Mouse (Mus musculus) 3134 (cell line): ENCODE results near the gene Rtn4r.
A peak's percentile ranks its signal among the peaks of the same experiment; 100 is the strongest.

Source experiments
- DNase-seq: peaks from one replicate; pipeline ENCODE4 v3.0.0-alpha.2; 2011; ENCODE audit warnings: low spot score; ENCODE audit not compliant: insufficient read length; ENCODE audit errors: extremely low read depth

Gene Rtn4r

DNA sequence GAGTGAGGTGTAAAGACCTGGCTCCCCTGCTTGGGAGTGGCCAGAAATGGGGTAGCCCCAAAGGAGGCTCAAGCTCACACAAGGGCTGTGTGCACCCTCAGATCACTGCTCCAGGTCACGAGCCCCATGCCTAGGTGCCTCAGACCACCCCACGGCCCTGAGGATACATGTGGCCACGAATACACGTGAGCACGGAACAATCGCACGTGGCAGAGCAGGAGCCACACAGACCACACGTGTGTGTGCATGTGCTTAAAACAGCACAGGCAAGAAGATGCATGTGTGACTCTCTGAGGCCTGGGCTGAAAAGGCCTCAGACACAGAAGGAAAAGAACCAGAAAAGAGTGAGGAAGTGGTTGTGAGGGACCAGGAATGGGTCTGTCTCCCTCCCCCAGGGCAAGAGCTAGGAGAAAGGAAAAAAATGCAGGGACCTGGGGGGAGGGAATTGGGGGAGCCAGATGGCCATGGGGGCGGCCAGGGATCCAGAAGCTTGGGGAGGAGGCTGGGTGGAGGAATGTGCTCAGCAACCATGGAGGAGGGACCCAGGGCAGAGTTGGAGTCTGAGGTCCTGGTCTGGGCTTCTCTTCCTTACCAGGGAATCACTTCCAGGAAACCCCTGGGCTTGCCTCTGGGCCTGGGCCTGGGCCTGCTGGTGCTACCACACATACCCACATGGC, 25.5 kb downstream of the Rtn4r start:
- DNase-seq, result no peak

GRCm38 (mm10) chr16:18154521-18155171, 27.2 kb downstream of the Rtn4r start:
- peak; percentile 54 for DNase-seq

GRCm38 (mm10) chr16:18156579-18157350, 29.3 kb downstream of the Rtn4r start:
- DNase-seq, result no peak

GRCm38 (mm10) chr16:18159255-18159654, 31.8 kb downstream of the Rtn4r start:
- DNase-seq, result no peak

DNA sequence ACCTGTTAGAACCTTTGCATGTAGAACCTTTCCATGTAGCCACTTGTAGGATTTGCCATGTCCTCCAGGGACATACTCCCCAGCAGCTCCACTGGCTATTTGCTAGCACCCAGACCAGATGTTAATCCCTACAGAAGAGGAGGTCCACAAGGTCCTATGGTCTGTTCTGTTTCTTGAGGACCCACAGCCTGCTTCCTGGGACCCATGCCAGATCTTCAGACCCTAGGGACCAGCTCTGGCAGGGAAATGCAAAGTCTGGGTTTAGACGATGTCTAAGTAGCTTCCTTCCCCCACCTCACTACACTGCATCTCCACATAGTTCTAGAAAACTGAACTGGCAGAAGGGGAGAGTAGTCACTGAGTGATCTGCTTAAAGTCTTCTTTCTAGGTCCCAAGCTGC, 32.3 kb downstream of the Rtn4r start:
- no peak for DNase-seq

DNA sequence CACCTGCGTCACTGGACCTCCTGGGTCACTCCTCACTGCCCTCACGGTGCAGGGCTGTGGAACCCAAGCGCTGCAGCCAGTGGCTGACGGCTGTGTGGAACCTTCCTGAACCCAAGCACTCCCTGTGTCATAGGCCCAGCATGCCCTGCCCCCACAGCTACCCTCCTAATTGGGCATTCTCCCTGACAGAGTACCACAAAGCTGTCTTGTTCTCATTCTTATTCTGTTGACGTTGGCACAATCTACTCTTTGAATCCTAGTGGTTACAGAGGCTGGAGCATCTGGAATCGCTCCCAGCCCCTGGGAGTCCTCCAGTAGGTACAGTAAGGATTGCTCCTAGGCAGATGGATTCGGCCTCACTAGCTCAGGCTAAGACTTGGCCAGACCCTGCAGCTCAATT, 33.1 kb downstream of the Rtn4r start:
- peak; percentile 82 for DNase-seq

DNA sequence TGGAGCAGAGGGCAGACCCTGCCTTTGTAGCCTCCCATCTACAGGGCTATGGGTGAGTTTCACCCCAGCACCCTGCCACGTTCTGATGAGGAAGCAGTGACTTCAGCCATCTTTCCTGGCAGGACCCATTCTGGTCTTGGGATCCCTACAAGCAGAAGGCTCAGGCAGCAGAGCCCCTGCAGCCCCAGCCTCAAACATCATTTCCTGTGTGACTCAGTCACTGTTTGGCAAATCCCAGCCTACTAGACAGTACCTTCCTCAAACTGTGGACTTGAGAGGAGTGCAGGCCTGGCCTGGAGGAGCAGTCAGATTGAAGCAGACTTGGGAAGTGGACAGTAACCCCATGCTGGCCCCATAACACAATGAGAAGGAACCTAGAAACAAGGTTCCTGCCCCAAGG, 33.7 kb downstream of the Rtn4r start:
- DNase-seq, result peak; percentile 64

DNA sequence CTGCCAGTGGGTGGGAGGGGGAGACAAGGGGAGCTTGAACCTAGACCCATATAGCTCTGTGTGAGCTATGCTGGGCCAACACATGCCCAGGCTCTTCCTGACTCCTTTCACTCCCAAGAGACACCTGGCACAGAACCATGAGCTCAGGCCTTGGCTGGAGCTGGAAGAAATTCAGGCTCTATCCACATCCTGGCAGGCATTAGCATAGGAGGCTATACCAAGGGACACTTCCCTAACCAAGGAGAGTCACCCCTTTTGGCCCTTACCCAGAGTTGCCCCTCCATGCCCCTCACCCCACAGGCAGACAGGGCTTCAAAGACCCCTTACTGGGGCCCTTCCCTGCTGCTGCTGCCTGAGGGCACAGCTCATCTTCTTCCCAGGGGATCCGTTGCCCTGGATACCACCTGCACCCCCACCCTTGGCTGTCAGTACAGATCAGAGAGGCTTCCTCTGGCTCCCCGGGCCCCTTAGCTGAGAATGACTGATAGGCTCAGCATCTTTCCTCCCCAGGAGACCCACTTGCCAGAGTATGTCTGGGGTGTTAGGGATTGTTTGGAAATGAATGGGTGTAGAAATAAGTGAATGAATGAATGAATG, 37.3 kb downstream of the Rtn4r start:
- no peak for DNase-seq

DNA sequence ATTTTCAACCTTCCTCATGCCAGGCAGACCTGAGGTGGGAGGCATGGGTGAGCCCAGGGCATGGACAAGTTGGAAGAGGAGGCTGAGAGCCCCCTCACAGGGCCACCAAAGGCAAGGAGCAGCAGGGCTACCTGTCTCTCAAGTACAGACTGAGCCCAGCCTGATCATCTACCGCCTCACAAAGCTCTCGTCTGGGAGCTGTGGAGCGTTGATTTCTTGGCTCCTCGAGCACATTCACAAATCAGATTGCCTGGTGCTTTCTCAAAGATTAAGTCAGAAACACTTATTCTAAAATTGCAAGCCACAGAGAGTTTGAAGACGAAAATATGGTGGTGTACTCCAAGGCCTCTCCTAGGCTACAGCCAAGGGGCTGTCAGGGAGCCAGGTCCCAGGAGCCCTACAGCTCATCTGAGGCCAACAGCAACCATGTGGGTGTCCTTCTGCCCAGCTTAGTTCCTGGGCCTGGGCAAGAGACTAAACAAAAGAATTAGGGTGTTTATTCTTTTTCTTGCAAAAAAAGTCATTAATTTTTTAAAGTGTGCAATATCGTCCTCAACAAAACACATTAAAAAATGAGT, 39.3 kb downstream of the Rtn4r start:
- DNase-seq, result no peak

- DNase-seq, result no peak
These were observed 41.7 kb downstream of the Rtn4r start for GRCm38 (mm10) chr16:18169156-18169555.

- peak; percentile 49 for DNase-seq
These were observed 42.3 kb downstream of the Rtn4r start for GRCm38 (mm10) chr16:18169776-18170175.

GRCm38 (mm10) chr16:18172266-18172855, 44.9 kb downstream of the Rtn4r start:
- DNase-seq, result no peak

GRCm38 (mm10) chr16:18173231-18173630, 45.8 kb downstream of the Rtn4r start:
- DNase-seq, result no peak

GRCm38 (mm10) chr16:18173788-18174187, 46.3 kb downstream of the Rtn4r start:
- DNase-seq, result no peak

DNA sequence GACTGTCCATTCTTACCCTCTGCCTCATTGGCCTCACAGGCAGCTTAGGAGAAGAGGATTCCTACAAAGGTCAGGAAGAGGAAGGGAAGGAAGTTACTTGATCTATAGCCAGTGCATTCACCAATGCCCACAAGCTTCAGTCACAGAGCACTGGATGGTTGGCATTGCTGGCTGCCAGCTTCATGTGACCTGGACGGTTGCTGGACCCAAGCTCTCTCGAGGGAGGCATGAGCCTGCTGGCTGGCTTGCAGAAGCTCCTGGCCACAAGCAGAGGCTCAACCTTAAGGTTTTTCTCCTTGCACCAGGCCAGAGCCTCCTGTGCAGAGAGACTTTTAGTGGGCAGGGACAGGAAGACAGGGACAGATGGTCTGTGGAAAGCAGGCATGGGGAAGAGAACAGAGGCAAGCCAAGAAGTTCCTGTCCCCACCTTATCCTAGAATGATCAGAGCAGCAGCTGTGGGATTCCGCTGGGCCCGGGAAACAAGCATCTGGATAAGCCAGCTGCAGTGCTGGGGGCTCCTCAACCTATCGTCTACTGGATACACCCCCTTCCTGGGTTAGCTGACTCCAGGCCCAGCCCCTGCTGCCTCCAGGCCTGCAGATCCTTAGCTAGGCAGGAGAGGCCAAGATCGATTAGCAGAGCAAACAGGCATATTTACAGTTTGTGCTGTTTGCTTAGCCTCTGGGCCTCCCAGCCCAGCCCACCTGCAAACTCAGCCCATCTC, 48.5 kb downstream of the Rtn4r start:
- no peak for DNase-seq

DNA sequence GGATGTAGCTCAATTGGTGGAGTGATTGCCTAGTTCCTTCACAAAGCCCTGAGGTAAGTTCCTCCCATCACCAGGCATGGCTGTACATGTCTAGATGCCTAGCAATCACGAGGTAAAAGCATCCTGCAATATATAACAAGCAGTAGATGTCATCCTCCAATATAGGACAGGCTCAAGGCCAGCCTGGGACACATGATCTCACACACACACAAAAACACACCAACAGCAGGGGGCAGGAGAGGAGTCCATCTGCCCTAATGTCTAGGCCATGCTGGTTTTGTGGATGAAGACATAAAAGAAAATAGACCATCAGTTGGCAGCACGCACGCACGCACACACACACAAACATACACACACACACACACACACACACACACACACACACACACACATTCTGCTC, 49.3 kb downstream of the Rtn4r start:
- no peak for DNase-seq

DNA sequence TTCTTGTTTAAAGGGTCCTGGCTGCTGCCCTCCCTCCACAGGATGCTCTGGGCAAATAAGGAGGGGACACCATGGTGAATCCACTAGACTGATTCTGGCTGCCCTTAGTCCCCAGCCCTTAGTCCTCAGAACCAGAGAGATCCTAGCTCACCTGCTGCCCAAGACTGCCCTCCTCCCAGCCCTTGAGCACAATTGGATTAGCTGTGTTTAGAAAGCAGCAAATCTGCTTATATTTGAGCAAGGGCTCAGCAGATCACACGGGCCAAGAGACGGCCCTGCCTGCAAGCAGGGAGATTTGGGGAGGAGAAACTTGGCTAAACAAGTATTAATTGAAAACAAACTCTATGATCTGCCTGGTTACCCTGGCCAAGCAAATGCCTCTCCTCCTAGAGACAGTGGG, 52.1 kb downstream of the Rtn4r start:
- no peak for DNase-seq

DNA sequence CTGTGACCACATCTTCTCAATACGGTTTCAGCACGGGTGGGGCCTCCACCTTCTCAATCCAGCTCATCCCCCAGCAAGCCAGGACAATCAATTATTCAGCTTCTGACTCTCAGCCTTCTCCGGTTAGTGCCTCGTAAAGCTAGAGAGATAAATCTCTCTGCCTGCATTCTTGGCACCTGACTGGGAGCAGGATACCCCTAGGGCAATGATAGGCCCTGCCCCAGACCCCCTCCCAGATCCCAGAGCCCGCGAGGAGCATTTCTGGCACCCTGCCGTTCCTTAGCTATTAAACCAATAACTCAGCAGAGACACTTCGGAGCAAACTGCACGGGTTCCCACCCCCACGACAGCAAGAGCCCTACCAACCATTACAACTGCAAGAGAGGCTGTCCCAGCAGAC, 54.0 kb downstream of the Rtn4r start:
- DNase-seq, result no peak

DNA sequence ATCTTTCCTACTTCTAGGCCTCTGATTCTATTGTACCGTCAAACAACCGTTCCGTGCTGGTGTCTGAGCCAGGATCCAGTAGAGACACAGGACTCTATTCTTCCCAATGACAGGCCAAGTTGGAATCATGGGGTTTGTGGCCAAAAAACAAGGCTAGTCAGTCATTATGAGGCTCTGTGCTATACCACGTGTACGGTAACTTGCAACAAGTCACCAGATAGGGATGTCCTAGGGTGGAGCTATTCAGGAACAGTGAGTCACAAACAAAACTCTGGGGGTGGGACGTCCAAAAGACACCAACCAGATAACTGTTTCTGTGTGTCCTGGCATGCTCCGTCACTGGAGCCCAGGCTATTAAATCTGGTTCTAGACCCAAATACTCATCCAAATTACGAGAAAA, 55.3 kb downstream of the Rtn4r start:
- peak; percentile 57 for DNase-seq
